Mouse (Mus musculus): ENCODE measurements around the gene Maco1. TPM values are rescaled to one million over a fixed set of nuclear protein-coding genes. Genes with fewer than 3 reads are reported as not detected.

Maco1 gene
- polyA plus RNA-seq, 1 experiment from 2014 or later = 44.7 TPM

DNA sequence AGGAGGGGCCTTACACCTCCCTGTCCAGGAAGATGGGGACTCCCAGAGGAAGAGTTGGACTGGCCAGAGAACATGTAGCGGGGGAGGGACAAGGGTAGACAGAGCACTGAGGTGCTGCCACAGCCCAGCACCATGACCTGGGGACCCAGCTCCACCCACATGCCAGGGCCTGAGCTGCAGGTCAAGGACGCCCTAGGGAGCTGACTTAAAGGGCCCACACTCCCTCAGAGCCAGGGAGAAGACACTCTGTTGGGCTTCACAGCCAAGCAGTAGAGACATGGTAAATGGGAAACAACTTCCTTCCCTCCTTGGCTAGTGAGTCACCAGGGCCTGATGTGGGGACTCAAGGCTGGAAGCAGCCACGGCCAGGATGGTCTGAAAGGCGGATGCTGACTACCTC, 94.8 kb downstream of the Maco1 start:
- H3K27ac ChIP-seq = no peak overlapping the region
- H3K4me2 ChIP-seq = no peak overlapping the region
- peaks cover 16% of the 10 kb centered on the region; the same call in 1 of the 2 replicates for H3K36me3 ChIP-seq
- peaks cover 52% of the 10 kb centered on the region for H3K4me1 ChIP-seq
- 80% methylated on average over 4 of the region's 4 CpGs for WGBS
- H3K9ac ChIP-seq = no peak overlapping the region
- no peaks in the 10 kb centered on the region for H3K9me3 ChIP-seq
- ATAC-seq (ENCODE audit: insufficient number of reproducible peaks, low FRiP score, low TSS enrichment, low read depth) = no peak
- no peak overlapping the region for H3K4me3 ChIP-seq
- no peaks in the 10 kb centered on the region for H3K27me3 ChIP-seq

DNA sequence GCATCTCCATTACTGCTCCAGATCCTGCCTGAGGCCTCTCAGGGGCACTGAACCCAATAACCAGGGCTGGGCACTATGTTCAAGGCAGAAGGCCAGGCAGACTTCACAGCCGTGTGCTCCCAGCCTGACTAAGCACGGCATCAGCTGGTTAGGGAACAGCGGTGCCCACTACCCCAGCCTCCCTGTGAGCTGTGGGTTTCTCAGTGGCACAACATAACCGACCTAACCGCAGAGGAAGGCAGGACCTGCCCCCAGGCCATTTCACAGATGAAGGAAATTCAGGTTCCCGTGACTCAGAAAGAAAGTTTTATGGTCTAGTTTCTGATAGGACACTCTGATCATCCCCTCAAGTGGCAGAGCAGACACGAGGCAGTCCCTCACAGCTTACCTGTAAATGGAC, 96.2 kb downstream of the Maco1 start:
- H3K9me3 ChIP-seq = no peaks in the 10 kb centered on the region
- H3K27ac ChIP-seq = no peak overlapping the region
- peaks cover 53% of the 10 kb centered on the region for H3K4me1 ChIP-seq
- no peak overlapping the region for H3K9ac ChIP-seq
- no peak overlapping the region for H3K4me2 ChIP-seq
- no peak overlapping the region for H3K4me3 ChIP-seq
- 56% methylated on average over 7 of the region's 7 CpGs for WGBS
- no peak for ATAC-seq (ENCODE audit: insufficient number of reproducible peaks, low FRiP score, low TSS enrichment, low read depth)
- H3K36me3 ChIP-seq = peaks cover 20% of the 10 kb centered on the region; the same call in 1 of the 2 replicates
- no peaks in the 10 kb centered on the region for H3K27me3 ChIP-seq

DNA sequence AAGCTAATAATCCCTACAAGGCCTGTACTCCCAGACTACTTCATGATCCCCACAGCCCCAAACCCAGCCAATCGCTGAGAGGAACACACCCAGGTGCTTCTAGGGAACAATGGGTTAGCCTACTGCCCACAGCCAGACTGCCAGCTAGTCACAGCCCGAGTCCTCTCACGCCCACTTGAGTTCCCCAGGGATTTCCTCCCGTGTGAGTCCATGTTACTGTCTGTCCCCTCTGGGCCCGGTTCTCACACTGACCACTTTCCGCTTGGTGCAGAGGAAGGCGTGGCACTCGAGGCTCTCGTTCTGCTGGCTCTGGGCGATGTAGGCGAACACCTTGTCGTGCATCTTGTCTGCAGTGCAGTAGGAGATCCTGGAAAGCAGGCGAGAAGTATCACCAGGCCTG, 98.2 kb downstream of the Maco1 start:
- H3K9ac ChIP-seq = no peak overlapping the region
- WGBS = 67% methylated on average over 13 of the region's 13 CpGs
- H3K36me3 ChIP-seq = peaks cover 20% of the 10 kb centered on the region; the same call in 1 of the 2 replicates
- H3K27ac ChIP-seq = no peak overlapping the region
- no peak for ATAC-seq (ENCODE audit: insufficient number of reproducible peaks, low FRiP score, low TSS enrichment, low read depth)
- H3K4me3 ChIP-seq = no peak overlapping the region
- H3K4me2 ChIP-seq = no peak overlapping the region
- H3K27me3 ChIP-seq = no peaks in the 10 kb centered on the region
- peaks cover 55% of the 10 kb centered on the region for H3K4me1 ChIP-seq
- H3K9me3 ChIP-seq = no peaks in the 10 kb centered on the region

DNA sequence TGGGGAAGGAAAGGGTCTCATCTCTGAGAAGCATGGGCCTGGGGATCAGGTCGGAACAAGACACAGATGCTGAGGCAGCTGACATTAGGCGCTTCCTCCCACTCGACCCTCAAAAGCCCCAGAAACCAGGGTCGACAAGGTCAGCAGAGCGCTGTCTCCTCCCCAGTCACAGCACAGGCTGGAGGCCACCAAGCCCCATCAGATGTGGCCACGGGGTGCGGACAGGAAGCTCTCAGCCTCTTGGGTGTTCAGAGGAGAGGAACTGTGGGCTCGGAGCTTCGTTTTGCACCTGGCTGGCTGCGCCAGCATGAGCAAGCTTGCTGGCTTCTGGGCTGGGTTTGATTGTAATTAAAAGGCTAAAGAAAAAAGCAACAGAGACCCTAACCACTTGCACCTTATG, 98.8 kb downstream of the Maco1 start:
- Histone ChIP-seq H3K27me3 (no peaks in the 10 kb centered on the region), H3K9ac (no peak overlapping the region), H3K9me3 (no peaks in the 10 kb centered on the region), H3K4me1 (peaks cover 51% of the 10 kb centered on the region), H3K4me3 (no peak overlapping the region), H3K4me2 (no peak overlapping the region), H3K27ac (no peak overlapping the region), H3K36me3 (peaks cover 24% of the 10 kb centered on the region; the same call in 1 of the 2 replicates)
- 49% methylated on average over 10 of the region's 10 CpGs for WGBS
- ATAC-seq (ENCODE audit: insufficient number of reproducible peaks, low FRiP score, low TSS enrichment, low read depth) = no peak

DNA sequence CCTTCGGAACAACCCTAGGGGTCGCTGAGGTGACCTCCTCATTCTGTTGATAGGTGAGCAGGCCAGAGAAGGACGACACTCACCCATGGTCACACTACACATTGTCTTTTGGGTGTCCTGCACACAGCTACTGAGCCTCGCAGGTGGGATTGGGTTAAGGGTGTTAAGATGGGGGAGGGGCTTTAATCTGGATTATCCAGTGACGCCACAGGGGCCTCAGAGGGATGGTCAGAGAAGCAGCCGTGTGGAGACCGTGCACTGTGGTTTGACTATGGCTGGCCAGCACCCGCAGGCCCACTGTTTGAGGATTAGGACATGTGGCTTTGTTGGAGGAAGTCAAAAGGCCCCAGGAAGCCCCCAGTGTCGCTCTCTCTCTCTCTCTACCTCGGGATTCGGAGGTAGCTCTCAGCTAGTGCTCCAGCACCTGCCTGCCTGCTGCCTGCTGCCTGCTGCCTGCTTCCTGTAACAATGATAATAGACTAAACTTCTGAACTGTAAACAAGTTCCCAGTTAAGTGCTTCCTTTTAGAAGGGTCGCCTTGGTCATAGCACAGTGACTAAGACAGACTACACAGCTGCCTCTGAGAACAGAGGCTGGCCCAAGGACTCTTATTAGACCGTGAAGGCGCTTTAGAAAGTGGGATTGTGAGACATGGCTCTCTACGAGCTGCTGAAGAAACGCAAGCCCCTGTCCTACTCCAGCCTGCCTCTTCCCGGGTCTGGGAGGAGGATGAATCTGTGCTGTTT, 99.5 kb downstream of the Maco1 start:
- Histone ChIP-seq H3K27me3 (no peaks in the 10 kb centered on the region), H3K4me1 (peaks cover 51% of the 10 kb centered on the region), H3K9ac (no peak overlapping the region), H3K36me3 (peaks cover 30% of the 10 kb centered on the region), H3K4me2 (no peak overlapping the region), H3K9me3 (no peaks in the 10 kb centered on the region), H3K4me3 (no peak overlapping the region), H3K27ac (no peak overlapping the region)
- 60% methylated on average over 17 of the region's 17 CpGs for WGBS
- ATAC-seq (ENCODE audit: insufficient number of reproducible peaks, low FRiP score, low TSS enrichment, low read depth) = no peak

DNA sequence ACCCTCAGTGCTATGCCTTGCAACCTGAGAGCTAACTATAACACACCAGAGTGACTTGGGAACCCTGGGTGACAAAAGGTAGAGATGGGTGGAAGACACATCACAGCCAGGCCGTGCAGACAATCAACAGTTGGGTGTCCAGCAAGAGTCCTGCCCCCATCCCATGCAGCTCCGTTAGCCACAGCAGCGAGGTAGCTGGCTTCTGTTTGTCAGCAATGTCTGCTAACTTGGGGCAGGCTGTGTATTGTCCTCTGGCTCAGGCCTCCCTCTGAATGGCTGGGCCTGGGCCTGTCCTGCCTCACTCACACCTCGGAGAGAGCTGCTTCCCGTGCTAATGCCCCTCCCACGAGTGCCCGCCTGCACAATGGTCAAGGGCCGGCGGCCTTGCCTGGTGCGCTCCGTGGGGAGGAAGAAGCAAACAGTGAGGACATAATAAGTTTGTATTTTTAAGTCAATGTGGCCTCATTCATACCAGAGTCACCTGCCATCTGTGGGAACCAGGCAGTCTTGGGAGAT, 100.2 kb downstream of the Maco1 start:
- WGBS = 67% methylated on average over 11 of the region's 11 CpGs
- Histone ChIP-seq H3K9me3 (no peaks in the 10 kb centered on the region), H3K9ac (no peak overlapping the region), H3K4me1 (peaks cover 48% of the 10 kb centered on the region), H3K27me3 (no peaks in the 10 kb centered on the region), H3K4me3 (no peak overlapping the region), H3K27ac (no peak overlapping the region), H3K36me3 (peaks cover 38% of the 10 kb centered on the region), H3K4me2 (no peak overlapping the region)
- no peak for ATAC-seq (ENCODE audit: insufficient number of reproducible peaks, low FRiP score, low TSS enrichment, low read depth)

Other genes with a start within 250 kb of the Maco1 start
- gene Man1c1, start 149.1 kb downstream of the Maco1 start, polyA plus RNA-seq (2015; fragmentation: Nextera tagmentation; extraction: Ambion mirVana) = 4.7 and 5.6 TPM in 2 replicates
- gene Ldlrap1, start 85.3 kb downstream of the Maco1 start, polyA plus RNA-seq (2015; fragmentation: Nextera tagmentation; extraction: Ambion mirVana) = 31.8 and 33.9 TPM in 2 replicates
- 2.7 and 4.0 TPM in 2 replicates for gene Rhd, start 11.2 kb upstream of the Maco1 start, polyA plus RNA-seq (2015; fragmentation: Nextera tagmentation; extraction: Ambion mirVana)
- gene Tmem50a, start 61.7 kb upstream of the Maco1 start, polyA plus RNA-seq (2015; fragmentation: Nextera tagmentation; extraction: Ambion mirVana) = 193 and 203 TPM in 2 replicates
- 496 and 523 TPM in 2 replicates for gene Rsrp1, start 70.2 kb upstream of the Maco1 start, polyA plus RNA-seq (2015; fragmentation: Nextera tagmentation; extraction: Ambion mirVana)
- 76.6 and 80.6 TPM in 2 replicates for gene Syf2, start 77.6 kb upstream of the Maco1 start, polyA plus RNA-seq (2015; fragmentation: Nextera tagmentation; extraction: Ambion mirVana)